Mouse (Mus musculus) ovary, postnatal 36 days (tissue): ENCODE data around the gene Immp2l.
"Not testable (repeated sequence)": the region's sequence is repeated elsewhere in the genome, so short reads cannot be mapped to it uniquely, and the experiment has no call there.

Source experiments
- DNase-seq: peaks from one replicate; pipeline ENCODE4 v3.0.0; 2022; ENCODE audit warnings: low spot score, mixed read lengths

Immp2l gene

DNA sequence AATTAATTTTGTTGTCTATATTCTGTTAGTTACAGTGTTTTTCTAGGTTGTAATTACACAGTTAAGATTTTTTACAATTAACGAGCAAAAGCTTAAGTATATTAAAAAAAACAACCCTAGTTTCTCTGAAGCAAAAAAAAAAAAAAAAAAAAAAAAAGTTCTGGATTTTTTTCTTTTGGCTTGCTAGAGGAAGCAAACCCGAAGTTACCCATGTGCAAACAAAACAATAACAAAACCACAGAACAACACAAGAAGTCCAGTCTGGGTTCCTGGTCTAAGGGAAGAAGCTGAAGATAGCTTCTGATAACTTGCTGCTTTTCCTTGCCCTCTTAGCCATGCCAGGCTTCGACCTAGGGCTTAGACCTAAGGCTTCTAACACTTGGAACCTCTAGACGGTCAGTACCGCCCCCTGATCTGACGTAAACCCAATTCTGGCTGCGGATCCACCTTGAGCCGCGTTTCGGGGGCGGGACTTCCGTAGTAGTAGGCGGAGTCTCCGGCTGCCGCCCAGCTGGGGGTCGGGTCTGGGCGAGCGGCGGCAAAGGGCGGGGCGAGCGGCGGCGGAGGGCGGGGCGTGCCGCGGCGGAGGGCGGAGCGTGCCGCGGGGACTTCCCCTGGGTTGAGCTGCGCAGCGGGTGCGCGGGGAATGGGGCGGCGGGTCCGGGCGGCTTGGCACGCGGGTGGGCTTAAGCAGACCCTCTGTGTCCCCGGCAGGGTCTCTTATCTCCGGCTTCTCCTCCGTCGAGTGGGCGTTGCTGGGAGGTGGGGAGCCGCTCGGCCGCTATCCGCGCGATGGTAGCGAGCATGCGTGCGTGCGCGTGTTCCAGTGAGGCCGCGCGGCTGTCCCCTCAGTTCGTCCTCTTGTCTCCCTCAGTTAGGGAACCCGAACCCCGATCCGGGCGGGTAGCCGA, at the start of gene Immp2l:
Immp2l (plus strand) TSS at position 580 of the 911 bp plus-strand sequence.
- DNase-seq, result peak; percentile 96

DNA sequence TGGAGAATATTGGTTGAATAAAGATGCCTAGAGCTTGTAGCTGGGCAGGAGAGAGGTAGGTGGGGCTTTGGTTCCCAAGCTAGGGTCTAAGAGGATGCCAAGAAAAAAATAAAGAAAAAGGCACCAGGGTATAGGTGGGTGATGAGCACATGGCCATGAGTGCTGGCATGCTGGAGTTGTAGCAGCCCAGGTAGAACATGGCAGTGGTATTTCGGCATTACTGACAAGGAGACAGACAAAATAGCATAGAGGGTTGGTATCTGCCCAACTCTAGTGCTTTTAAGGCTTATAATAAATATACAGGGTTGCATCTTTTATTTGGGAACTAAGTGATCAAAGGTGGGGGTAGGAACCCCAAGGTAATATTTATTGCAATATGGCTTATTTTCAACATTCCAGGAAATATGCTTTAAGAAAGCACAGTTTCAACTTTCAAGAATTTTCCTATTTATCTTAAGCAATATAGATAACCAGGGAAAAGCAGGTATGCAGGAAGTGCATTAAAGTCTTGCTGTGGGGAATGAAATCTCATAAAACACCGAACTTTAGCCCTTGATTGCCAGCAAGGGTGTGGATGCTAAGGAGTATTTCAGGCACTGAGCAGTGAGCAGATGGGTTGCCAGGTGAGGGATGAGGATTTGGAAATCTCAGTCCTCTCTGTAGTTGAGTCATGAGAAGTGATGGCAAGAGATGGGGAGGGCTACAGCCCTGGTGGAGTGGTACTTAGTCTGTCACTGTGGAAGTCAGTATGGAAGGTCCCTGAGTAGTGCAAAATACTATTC, 45.0 kb upstream of the Immp2l start:
- no peak for DNase-seq

DNA sequence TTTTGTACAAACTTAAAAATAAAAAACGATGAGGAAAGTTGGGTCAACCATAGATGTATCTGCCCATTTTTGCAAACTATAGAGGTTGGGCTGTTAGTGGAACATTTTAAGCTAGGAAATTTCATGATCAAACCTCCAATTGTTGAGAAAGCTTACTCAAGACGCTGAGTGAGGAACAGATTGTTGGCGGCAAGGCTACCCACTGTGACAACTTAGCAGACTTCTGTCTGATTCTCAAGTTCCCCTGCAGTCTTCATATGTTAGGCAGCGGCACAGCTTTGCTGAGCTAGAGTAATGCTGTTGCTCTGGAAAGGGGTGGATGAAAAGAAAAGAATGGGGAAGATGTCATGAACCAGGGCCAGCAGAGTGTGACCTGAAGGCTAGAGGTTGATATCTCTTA, 44.2 kb upstream of the Immp2l start:
- no peak for DNase-seq

DNA sequence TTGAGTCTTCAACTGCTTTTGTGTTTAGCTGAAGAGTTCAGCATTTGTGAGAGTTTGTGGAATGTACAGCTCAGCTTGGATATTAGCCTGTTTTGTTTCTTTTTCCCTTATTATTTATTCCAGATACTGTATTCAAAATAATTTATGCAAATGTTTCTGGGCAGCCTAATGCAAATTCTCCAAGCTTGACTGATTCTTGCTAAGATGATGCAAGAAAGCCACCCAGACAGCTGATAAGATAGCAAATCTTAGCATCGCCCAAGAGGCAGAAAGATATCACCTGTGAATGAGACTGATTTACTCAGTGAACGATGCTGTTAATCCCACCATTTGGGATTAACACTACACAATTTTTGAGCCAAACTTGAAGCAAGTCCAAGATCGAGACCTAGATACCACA, 43.7 kb upstream of the Immp2l start:
- no peak for DNase-seq

DNA sequence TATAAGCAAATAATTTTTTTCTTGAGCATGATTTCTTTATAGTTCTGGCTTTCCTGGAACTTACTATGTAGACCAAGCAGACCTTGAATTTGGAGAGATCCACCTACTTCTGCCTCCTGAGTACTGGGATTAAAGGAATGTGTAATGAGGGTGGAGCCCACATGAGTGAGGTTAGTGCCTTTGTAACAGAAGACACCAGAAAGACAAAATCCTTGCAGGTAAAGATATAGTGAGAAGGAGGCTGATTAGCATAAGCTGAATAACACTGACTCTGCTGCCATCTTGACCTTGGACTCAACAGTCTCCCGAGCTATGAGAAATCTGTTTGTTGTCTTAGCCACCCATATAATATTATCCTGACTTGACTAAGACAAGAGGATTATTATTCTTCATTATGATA, 40.9 kb upstream of the Immp2l start:
- no peak for DNase-seq

DNA sequence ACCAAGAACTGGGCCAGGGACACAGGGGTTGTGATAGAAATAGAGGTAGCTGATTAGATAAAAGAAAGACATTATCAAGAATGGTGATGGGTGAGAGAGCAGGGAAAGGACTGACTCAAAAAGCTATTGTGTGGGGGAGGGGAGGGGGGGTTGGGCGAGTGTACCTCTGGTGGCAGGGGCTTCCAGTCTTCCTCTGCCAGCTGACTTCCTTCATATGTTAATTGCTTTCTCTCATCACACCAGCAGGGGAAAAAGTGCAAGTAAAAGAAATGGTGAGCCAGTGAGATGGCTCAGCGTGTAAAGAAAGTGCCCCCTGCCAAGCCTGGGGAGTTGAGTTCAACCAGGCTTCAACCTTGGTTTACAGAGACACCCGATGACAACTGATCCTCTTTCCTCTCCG, 39.2 kb upstream of the Immp2l start:
- DNase-seq, result no peak

DNA sequence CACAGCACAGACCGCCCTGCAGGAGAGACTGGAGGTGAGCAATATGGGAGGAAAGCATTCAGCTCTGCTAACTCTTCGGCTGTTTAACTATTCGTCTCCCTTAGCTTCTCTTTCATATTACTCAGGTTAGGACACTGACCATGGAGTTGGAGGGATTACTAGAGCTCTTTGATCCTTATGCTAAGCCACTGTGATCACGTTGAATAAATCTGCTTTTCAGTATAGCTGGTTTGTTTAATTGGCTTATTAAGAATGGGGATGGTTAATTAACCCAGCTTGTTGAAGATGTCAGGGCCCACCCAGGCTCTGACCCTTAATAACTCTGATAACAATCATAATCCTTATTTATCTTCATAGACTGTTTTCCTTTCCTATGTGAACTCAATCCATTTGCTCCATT, 38.1 kb upstream of the Immp2l start:
- no peak for DNase-seq

DNA sequence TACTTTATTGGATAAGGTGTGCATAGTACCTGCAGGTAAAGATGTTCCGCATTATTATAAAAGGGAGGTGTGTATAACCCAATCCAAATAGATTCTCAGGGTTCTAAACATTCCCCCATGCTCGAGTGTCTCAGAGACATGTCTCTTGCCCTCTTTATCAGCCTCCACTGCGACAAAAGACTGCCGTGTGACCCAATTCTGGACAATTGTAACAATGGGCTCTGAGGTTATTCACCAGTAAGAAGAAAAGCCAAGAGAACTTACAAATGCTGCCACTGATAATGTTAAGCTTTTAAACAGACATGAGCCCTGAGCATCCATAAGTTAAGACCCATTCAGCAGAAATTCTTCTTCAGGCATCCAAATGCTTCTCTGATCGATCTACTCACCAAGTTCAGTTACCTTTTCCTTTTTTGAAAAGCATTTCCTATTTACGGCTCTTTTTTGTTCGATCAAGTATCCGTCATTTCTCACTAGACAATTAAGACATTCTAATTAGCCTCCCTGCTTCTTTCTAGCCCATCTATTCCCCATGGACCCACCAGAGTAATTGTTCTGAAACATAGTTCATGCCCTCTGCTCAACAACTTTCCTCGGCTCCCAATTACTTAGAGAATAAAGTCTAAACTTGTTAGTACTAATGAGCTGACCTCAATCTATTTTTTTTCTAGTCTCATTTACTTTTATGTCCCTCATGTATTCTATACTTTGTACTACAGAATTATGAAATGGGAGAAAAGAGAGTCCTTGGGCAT, 35.4 kb upstream of the Immp2l start:
- no peak for DNase-seq

DNA sequence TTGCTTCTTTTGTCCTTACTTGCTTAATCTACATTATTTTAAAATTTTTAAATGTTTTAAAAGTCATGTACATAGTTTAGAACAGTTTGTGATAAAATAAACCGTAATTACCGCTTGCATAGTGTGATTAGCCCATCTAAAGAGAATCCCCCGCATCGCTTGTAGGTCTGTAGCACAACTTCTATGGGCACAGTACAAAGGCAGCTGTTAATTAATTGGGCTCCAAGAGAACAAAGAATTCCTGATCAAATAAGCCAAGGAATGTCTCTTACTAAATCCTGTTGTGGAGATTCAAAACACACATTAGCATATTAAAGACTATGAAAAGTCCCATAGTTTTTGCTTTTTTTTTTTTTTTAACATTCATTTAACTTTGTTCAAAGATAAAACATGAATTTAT, 32.2 kb upstream of the Immp2l start:
- DNase-seq, result no peak

DNA sequence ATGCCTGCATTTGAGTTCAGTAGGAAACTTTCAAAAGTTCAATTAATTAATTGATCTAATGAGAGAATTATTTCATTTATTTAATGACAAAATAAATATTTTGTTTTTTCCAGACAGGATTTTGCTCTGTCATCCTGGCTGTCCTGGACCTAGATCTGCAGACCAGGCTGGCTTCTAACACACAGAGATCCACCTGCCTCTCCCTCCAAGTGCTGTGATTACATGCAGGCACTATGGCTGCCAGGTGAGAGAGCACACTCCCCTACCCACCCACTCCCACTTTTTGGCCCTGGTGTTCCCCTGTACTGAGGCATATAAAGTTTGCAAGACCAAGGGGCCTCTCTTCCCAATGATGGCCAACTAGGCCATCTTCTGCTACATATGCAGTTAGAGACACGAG, 31.7 kb upstream of the Immp2l start:
- DNase-seq, result not testable (repeated sequence)

DNA sequence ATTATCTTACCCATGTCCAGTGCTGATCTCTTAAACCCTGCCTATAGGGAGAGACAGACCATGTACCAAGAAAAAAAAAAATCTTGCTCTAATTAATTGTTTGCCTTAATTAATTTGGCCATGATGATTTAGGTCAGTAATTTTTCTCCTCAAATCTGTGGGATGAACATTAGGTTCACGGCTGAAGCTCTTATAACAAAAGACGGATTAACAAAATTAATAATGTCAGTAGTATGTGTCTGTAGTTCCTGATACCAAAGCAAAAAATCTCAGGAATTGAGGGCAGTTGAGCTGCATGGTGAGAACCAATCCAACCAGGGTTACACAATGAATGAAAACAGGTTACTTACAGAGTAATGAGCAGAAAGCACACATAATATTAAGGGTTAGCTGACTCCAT, 29.0 kb upstream of the Immp2l start:
- DNase-seq, result no peak

DNA sequence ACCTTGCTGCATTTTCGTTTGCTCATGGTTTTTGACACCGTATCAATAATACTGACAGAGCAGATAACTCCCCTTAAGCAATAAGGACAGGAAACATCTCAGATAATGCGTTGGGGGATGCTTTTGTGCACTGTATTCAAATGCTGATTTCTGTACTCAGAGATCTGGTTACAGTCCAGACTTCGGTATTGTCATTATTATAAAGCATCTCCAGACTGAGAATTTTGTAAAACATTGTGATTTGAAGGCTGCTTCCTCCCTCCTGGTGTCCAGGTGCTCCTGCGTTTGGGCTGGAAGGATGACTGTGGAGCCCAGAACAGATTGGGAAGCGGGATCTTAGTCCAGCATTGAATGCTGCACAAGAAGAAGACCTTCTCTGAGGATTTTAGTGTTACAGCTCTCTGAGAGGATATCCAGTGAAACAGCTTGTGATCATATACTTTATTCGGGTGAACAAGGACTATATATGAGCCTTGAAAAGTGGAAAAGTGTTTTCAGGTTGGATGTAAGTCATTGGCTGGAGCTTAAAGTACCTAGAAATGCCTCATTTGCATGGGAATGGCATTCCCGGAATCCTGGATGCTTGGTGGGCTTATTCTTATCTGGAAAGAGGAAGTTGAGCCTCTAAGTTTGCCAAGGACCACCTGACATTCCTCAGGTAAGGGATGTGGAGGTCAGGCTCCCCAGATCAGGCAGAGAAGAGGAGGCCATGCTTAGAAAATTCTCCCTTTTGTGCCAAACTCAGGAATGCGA, 28.1 kb upstream of the Immp2l start:
- no peak for DNase-seq

DNA sequence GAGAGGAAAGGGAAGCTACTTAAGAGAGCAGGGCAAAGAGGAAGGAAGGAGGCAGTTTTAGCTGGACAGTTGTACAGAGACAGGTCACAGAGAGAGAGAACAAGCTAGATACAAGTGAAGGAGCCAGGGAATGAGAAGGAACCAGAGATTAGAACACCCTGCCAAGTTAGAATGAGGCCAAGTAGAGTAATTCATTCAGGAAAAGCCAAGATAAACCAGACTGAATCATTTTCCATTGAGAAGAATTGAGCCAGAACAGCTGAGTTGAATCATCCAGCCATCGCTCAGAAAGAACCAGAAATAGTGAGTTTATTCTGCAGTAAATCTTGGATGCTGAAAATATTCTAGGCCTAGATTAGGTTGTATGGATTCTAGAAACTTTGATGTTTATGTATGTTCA, 1.4 kb upstream of the Immp2l start:
- DNase-seq, result no peak

DNA sequence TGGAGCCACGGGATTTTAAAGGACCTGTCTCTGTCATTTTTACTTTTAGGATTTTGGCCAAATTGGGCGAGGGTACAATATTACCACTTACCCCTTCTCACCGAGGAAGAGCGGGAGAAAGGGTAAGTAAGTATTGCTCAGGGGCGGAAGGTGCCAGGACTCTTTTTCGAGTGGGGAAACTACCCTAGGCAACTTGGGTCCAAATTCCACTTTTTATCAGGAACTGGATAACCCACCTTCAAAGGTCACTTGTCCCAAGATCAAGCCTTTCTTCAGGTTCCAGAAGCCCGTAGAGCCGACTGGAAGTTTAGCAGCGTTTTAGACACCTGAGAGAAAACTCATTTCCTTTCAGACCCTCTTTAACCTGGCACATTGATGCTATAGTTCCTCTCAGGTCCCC, 622 bp downstream of the Immp2l start:
- no peak for DNase-seq

DNA sequence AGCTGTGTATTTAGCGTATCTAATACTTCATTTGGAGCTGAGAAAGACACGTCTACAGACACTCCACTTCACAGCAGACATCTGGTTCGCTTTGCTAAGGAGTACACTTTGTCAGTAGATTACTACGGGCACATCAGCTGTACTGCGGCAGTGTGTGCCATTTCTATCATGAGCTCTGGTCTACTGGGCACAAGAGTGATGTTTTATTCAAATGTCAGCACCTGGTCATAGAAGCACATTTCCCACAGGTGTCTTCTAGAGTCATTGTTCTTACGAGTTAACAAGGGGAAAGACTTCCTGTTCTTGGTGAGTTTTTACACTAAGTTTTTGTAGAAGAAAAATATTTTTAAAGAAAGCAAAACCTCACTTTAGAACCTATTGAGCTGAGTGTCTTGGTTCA, 3.6 kb downstream of the Immp2l start:
- DNase-seq, result no peak

DNA sequence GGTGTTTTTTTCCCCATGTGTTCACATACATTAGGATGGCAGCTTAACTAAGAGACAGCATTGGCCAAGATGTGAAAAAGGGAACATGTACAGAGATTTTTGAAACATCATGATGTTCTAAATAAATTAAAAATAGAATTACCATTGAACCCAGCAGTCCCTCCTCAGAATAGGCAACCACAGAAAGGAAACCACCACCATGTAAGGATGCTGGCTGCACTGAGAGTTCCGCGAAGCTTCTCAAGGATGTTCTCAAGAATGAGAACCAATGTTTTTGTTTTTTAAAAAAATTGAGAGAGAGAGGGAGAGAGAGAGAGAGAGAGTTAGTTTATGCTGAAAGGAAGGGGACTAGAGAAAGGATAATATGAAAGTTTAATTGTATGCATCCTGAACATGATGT, 7.2 kb downstream of the Immp2l start:
- DNase-seq, result no peak

DNA sequence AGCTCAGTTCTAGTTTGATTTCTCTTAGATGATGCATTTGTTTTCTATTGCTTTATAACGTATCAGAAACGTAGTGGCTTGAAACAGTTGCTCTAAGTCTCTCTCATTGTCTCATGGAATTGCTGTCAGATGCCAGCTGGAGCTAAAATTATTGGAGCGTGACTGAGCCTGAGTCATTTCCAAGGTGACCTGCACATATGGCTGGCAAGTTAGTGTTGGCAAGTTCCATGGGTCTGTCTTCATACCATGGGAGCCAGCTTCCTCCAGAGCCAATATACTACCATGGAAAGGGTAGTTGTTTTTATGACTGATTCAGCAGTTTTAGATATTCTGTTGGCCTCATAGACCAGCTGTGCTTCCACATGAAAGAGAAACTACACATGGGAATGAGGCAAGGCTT, 9.3 kb downstream of the Immp2l start:
- no peak for DNase-seq

DNA sequence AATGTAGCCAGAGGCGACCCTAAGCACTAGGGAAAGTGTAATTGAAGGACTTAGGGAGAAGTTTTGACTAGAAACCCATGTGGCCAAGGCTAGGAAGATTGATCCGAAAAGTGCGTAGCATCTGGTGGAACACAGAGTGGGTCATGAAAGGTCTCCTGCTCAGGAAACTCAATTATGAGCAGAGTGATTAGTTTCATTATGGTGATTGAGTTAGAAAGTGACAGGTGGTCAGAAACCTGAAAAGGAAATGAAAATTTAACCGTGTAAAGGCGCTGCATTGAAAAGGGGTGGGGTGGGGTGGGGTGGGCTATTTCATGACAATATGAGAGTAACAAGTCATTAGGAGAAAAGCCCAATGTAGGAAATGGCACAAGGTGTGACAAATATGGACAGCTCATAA, 15.9 kb downstream of the Immp2l start:
- DNase-seq, result no peak

DNA sequence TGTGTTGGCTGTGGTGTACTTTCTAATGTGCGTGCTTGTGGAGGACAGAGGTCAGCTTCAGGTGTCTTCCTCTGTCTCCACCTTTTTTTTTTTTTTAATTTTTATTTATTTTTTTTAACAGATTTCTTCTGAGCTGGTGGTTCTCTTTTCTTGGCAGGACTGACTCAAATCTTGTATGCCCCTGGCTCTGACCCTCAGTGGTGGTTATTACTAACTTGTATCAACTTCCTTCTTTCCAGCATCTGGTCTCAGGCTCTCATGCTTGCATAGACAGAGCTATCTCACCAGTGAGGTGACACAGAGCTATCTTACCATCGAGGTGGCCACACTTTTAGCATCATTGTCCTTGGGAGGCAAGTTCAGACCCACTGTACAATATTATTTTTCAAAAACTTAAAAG, 17.8 kb downstream of the Immp2l start:
- DNase-seq, result no peak

DNA sequence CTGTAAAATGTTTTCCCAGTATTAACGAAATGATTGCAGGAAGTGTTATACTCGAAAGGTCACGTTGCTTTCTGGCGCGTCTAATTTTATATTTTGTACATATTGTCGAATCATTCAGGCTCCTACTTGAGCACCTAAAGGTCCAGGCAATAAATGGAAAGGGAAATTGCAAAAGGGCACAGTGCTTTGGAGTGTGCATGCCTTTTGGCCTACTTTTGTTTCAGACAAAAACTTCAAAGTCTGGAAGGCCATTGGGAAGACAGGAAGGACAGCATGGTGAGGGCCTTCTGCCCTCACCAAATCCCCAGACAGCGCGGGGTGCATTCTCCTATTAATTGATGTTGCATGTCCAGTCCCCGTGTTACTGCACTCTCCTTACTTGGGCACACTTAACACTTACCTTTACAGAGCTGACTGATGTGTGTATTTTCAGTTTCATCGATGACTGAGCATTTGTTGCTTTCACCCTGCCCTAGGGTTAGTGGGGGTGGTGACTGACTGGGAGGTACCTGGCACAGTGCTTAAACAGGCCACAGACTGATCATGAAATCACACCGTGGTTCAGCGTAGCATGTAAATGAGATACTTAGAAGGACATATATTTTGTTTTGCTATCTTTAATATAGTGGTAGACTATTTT, 20.7 kb downstream of the Immp2l start:
- no peak for DNase-seq

DNA sequence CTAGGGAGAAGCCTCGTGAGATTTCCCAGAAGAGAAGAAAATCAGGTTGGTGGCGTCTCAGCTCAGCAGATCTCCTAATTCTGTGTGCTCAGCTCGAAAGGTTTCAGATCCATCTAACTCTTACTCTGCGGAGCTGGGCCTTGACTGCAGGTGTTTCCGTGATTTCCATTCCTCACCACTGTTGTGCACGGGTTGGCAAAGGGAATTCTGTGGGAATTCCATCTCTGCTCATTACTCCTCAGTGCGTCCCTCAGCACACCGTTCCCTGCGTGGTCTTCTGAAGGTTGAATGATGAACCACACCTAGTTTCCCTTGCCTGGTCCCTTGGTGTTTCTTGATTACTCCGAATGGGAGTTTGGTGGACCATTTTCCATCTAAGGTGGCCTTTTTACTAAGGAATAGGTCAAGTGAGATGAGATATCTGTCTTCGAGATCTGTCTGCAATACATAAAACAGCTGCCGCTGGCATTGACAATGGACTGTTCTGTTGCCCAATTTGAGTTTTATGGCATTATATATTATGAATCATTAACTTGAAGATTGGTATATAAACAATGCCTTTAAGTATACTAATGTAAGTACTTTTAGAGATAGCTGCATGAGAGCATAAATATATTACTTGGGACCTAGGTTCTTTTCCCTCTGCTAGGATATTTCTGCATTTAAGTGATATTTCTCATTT, 23.3 kb downstream of the Immp2l start:
- DNase-seq, result no peak
